Mouse (Mus musculus) midbrain, embryonic 16.5 days (tissue): ENCODE measurements around the gene Zfr. TPM values are rescaled to one million over a fixed set of nuclear protein-coding genes. Genes with fewer than 3 reads are reported as not detected.
"Not testable (repeated sequence)": the region's sequence is repeated elsewhere in the genome, so short reads cannot be mapped to it uniquely, and the experiment has no call there.

Experiments used
- ATAC-seq: fragments of 200-750 bp; cut with Nextera tagmentation; 2 replicates; pipeline ENCODE4 v1.8.0; 2017; ENCODE audit warnings: moderate TSS enrichment
- H3K27ac ChIP-seq: fragments of 300-500 bp; sonication (generic); 2 replicates; pipeline ENCODE4 v1.5.1; 2014; ENCODE audit warnings: mild to moderate bottlenecking, low read length, mixed read lengths
- H3K27me3 ChIP-seq: fragments of 300-500 bp; sonication (generic); 2 replicates; pipeline ENCODE4 v1.6.1; 2014; ENCODE audit warnings: low read depth, low read length, mixed read lengths; ENCODE audit not compliant: control insufficient read depth, insufficient read depth
- H3K36me3 ChIP-seq: fragments of 300-500 bp; sonication (generic); 2 replicates; pipeline ENCODE4 v1.6.1; 2014; ENCODE audit warnings: mild to moderate bottlenecking, low read length, moderate library complexity, mixed read lengths; ENCODE audit not compliant: control insufficient read depth, insufficient read depth
- H3K4me1 ChIP-seq: fragments of 300-500 bp; sonication (generic); 2 replicates; pipeline ENCODE4 v1.6.1; 2014; ENCODE audit warnings: mild to moderate bottlenecking, low read length, mixed read lengths; ENCODE audit not compliant: control insufficient read depth, insufficient read depth
- H3K4me2 ChIP-seq: fragments of 300-500 bp; sonication (generic); 2 replicates; pipeline ENCODE4 v1.6.1; 2014; ENCODE audit warnings: mild to moderate bottlenecking, low read length, mixed read lengths
- H3K4me3 ChIP-seq: fragments of 300-500 bp; sonication (generic); 2 replicates; pipeline ENCODE4 v1.5.1; 2014; ENCODE audit warnings: low read depth, mild to moderate bottlenecking, low read length, moderate library complexity, mixed read lengths
- H3K9ac ChIP-seq: fragments of 300-500 bp; sonication (generic); 2 replicates; pipeline ENCODE4 v1.6.1; 2014; ENCODE audit warnings: low read depth, low read length, mixed read lengths
- H3K9me3 ChIP-seq: fragments of 300-500 bp; sonication (generic); replicated peaks from 2 replicates; pipeline ENCODE4 v1.6.1; 2014; ENCODE audit warnings: mild to moderate bottlenecking, low read length, mixed read lengths; ENCODE audit not compliant: control insufficient read depth, poor library complexity, severe bottlenecking
- WGBS: fragments of 180-500 bp; shearing (Covaris S2); extraction: QIAGEN DNeasy Blood & Tissue Kit; methylation state at CpG from one replicate; pipeline ENCODE4 v1.1.7; 2014; 5-methylcytosine and 5-hydroxymethylcytosine counted together
- polyA plus RNA-seq: library from polyadenylated mRNA; unstranded; fragments of >200 nt; fragmentation: Nextera tagmentation; extraction: Ambion mirVana; gene quantifications from 2 replicates; pipeline ENCODE4 v1.2.1, GENCODE M21; 2015

The Zfr gene
- polyA plus RNA-seq, 1 experiment from 2014 or later: 161 TPM

- Histone ChIP-seq H3K27ac (no peak overlapping the region), H3K4me1 (no peaks in the 10 kb centered on the region), H3K4me3 (no peak overlapping the region), H3K4me2 (no peak overlapping the region), H3K27me3 (no peaks in the 10 kb centered on the region), H3K9ac (no peak overlapping the region), H3K9me3 (no peaks in the 10 kb centered on the region), H3K36me3 (peaks cover 8% of the 10 kb centered on the region)
- no peak for ATAC-seq
- 94% methylated on average over 8 of the region's 8 CpGs for WGBS
Measured at GRCm38 (mm10) chr15:12140985-12141729, 23.5 kb downstream of the Zfr start.

- Histone ChIP-seq H3K9ac (no peak overlapping the region), H3K27me3 (no peaks in the 10 kb centered on the region), H3K4me2 (no peak overlapping the region), H3K36me3 (peaks cover 16% of the 10 kb centered on the region), H3K4me1 (no peaks in the 10 kb centered on the region), H3K27ac (no peak overlapping the region), H3K9me3 (no peaks in the 10 kb centered on the region), H3K4me3 (no peak overlapping the region)
- WGBS: 69% methylated on average over 2 of the region's 2 CpGs
- ATAC-seq: no peak
Measured at GRCm38 (mm10) chr15:12147423-12147822, 29.8 kb downstream of the Zfr start.

- Histone ChIP-seq H3K4me3 (no peak overlapping the region), H3K4me1 (no peaks in the 10 kb centered on the region), H3K27me3 (no peaks in the 10 kb centered on the region), H3K27ac (no peak overlapping the region), H3K4me2 (no peak overlapping the region), H3K9me3 (no peaks in the 10 kb centered on the region), H3K9ac (no peak overlapping the region), H3K36me3 (peaks cover 23% of the 10 kb centered on the region)
- ATAC-seq: no peak
- 95% methylated on average over 6 of the region's 6 CpGs for WGBS
Measured at GRCm38 (mm10) chr15:12149501-12149900, 31.9 kb downstream of the Zfr start.

- Histone ChIP-seq H3K27ac (no peak overlapping the region), H3K4me3 (no peak overlapping the region), H3K9me3 (no peaks in the 10 kb centered on the region), H3K4me2 (no peak overlapping the region), H3K9ac (no peak overlapping the region), H3K27me3 (no peaks in the 10 kb centered on the region), H3K36me3 (peaks cover 34% of the 10 kb centered on the region), H3K4me1 (no peaks in the 10 kb centered on the region)
- no peak for ATAC-seq
- 93% methylated on average over 3 of the region's 3 CpGs for whole genome bisulfite sequencing
Measured at GRCm38 (mm10) chr15:12153747-12154146, 36.1 kb downstream of the Zfr start.

DNA sequence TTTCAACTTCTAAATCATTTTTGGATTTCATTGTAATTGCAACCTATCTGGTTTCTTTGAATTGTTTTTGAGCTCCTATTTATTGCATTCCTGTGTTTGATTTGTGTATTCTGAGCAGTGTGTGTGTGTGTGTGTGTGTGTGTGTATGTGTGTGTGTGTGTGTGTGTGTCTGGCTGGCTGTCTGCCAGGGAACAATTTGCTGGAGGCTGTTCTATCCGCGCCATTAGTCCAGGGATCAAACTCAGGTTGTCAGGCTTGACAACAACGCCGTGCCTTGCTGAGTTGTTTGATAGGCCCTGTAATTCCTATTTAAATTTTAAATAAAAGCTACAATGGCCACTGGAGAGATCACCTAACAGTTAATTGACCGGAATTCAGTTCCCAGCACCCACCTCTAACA, 60.5 kb downstream of the Zfr start:
- Histone ChIP-seq H3K36me3 (peaks cover 27% of the 10 kb centered on the region), H3K27ac (no peak overlapping the region), H3K27me3 (no peaks in the 10 kb centered on the region), H3K4me3 (no peak overlapping the region), H3K4me1 (no peaks in the 10 kb centered on the region), H3K4me2 (no peak overlapping the region), H3K9ac (no peak overlapping the region), H3K9me3 (no peaks in the 10 kb centered on the region)
- ATAC-seq: no peak
- 60% methylated on average over 5 of the region's 5 CpGs for WGBS

GRCm38 (mm10) chr15:12181181-12181805, 63.7 kb downstream of the Zfr start:
- not testable (repeated sequence) for ATAC-seq, H3K27ac ChIP-seq, H3K4me2 ChIP-seq, H3K4me3 ChIP-seq, H3K4me1 ChIP-seq, H3K27me3 ChIP-seq, H3K9me3 ChIP-seq, H3K9ac ChIP-seq
- peaks cover 11% of the 10 kb centered on the region for H3K36me3 ChIP-seq
- WGBS: 92% methylated on average over 12 of the region's 13 CpGs

DNA sequence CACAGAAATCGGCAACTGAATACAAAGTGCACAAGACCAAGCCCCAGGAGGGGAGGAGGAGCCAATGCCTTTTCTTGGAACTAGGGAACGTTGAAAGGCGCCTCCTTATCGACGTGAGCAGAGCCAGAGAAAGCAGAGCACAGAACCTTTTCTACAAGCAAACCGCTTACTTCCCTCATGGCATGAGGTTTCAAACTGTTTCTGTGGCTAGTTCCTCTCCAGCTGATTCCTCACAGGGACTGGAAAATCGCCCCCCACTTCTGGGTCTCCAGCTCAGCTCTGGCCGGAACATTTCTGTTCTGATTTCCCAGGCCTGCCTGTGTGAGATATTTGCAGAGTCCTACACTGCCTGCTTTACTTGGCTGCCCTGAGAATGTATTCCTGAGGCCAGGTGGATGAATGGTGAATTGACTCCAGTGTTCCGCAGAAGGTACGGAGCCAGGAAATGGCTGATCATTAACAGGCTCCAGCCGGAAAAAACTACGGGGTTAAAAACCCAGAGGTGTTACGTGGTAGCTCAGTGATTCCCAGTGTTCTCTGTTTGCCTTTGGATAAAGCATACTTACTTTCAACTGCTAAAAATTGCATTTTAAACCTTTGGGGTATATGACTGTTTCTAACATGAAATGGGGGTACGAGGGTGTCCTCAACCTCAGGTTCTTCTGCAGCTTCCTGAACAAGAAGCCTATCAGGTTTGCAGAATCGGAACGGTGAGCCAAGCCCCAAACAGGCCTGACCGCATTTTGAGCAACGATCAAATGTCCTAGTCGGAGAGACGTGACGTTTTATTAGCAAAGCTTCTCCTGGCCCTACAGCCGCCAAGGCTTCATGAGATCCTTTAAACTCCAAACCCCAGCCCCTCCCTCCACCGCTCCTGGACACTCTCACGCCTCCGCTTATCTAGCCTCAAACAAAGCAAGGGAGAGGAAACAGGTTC, 76.5 kb downstream of the Zfr start:
- Histone ChIP-seq H3K27me3 (no peaks in the 10 kb centered on the region), H3K4me1 (no peaks in the 10 kb centered on the region), H3K36me3 (no peaks in the 10 kb centered on the region), H3K9me3 (no peaks in the 10 kb centered on the region), H3K4me3 (no peak overlapping the region), H3K9ac (no peak overlapping the region), H3K27ac (no peak overlapping the region), H3K4me2 (no peak overlapping the region)
- no peak for ATAC-seq
- WGBS: 74% methylated on average over 25 of the region's 25 CpGs

DNA sequence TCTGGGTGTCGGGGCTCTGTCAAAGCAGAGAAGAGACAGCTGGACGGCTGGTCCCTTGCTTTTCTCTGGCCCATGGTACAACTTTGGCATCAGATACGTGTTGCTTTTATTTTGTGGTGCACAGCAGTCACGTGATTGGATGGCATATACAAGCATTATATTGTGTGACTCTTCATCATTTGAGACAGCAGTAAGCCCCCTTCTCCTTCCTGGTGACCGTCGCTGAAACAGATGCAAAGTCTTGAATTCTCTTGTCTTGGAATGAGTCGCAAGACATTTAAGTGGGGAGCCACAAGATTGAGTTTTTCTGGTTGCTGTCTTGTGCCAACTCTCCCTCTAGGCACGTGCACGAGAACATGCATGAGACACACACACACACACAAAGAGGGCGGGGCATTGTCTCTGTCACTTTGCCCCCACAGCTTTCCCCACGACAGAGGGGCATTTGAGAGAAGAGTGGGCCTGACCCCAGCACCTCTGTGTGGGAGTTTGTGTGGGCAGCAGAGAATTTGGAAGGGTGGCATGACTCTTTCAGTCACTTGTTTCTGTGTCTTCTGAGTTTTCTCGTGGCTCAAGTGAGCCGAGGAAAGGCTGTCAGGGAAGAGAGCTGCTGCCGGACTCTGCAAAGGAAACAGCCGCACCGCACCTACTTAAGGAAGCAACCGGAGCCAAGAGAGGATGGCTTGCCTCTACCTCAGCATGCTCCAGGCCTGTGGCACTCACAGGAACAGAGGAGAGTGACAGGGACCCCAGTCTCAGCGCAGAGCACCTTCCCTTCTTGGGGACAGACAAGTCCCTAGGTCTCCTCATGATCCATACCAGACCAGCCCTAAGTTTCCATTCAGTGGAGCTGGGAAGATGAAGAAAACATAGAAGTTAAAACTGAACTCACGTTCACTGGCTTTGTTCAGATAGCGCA, 77.4 kb downstream of the Zfr start:
- no peak overlapping the region for H3K27ac ChIP-seq
- no peaks in the 10 kb centered on the region for H3K4me1 ChIP-seq

More for the DNA sequence above, 77.4 kb downstream of the Zfr start:
- no peak overlapping the region for H3K4me3 ChIP-seq
- H3K27me3 ChIP-seq: no peaks in the 10 kb centered on the region
- no peak overlapping the region for H3K4me2 ChIP-seq
- no peak overlapping the region for H3K9ac ChIP-seq
- no peaks in the 10 kb centered on the region for H3K9me3 ChIP-seq
- ATAC-seq: no peak
- WGBS: 78% methylated on average over 20 of the region's 20 CpGs
- H3K36me3 ChIP-seq: no peaks in the 10 kb centered on the region
